16 mouse cellular contexts compared by ENCODE assay signal in the genomic region with DNA sequence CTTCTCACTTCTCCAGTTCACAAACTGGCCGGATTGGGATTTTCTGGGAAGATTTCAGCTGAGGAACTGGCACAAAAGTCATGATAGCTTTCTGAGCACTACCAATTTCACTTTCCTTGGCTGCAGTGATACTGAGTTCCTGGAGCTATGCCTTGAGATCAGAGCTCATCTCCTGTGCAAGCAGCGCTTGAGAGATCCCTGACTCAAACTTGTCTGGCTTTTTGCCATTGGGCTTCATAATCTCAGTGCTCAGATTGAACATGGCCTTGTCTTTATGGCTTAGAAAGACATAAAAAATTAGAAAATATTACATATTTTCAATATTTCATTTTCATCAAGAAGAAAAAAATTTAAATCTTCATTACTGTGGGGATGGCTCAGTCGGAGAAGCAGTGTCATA.
"Had no signal": no experiment of that assay in that cellular context is flagged by ENCODE, and none has a peak within 500 bp of the region (broad histone marks: within the 10 kb centered on the region; RNA-seq: fewer than 3 reads in every experiment).

No protein-coding gene starts in this region.

- H3K4me3 ChIP-seq: limb, embryonic 15.5 days; liver, embryonic 12.5 days; midbrain, embryonic 10.5 days; midbrain, embryonic 15.5 days; neural tube, embryonic 13.5 days had no signal

- H3K27me3 ChIP-seq: limb, embryonic 15.5 days; liver, embryonic 12.5 days; midbrain, embryonic 15.5 days; neural tube, embryonic 13.5 days had no signal

- H3K27ac ChIP-seq: kidney, postnatal 0 days; limb, embryonic 15.5 days; liver, embryonic 12.5 days; midbrain, embryonic 10.5 days; midbrain, embryonic 15.5 days; neural tube, embryonic 13.5 days; stomach, postnatal 0 days had no signal

- H3K9ac ChIP-seq: limb, embryonic 15.5 days; liver, embryonic 12.5 days; lung, embryonic 14.5 days; midbrain, embryonic 15.5 days; neural tube, embryonic 13.5 days had no signal

- H3K9me3 ChIP-seq: limb, embryonic 15.5 days; liver, embryonic 12.5 days; midbrain, embryonic 10.5 days; midbrain, embryonic 15.5 days; neural tube, embryonic 13.5 days had no signal

- DNase-seq: kidney, adult 9 months; kidney, postnatal 36 days; layer of hippocampus, adult 9-11 months; lung, embryonic 14.5 days; lung, postnatal 10 days; lung, postnatal 4 days; retina, postnatal 1 day; right cerebral cortex, postnatal 14 days; thymus, postnatal 4 days had no signal

- ATAC-seq: liver, embryonic 12.5 days; midbrain, embryonic 15.5 days had no signal

- H3K4me1 ChIP-seq: limb, embryonic 15.5 days; liver, embryonic 12.5 days; midbrain, embryonic 10.5 days; midbrain, embryonic 15.5 days; neural tube, embryonic 13.5 days had no signal

- H3K4me2 ChIP-seq: limb, embryonic 15.5 days; liver, embryonic 12.5 days; lung, embryonic 14.5 days; midbrain, embryonic 15.5 days; neural tube, embryonic 13.5 days had no signal
